Mouse (Mus musculus) testis, adult 2 months (tissue): ENCODE measurements around the gene Usp47.

Source experiments
- CTCF ChIP-seq: fragments of 200-500 bp; IDR thresholded peaks from 2 replicates; pipeline ENCODE4 v1.5.1; 2012; ENCODE audit warnings: low read depth, mild to moderate bottlenecking, inconsistent platforms, low read length, moderate library complexity; ENCODE audit not compliant: control insufficient read depth, insufficient read depth, insufficient replicate concordance
- POLR2A ChIP-seq: fragments of 200-500 bp; IDR thresholded peaks from 2 replicates; pipeline ENCODE4 v1.6.1; 2012; ENCODE audit warnings: low read depth, mild to moderate bottlenecking, inconsistent platforms, low read length, moderate library complexity; ENCODE audit not compliant: control insufficient read depth

DNA sequence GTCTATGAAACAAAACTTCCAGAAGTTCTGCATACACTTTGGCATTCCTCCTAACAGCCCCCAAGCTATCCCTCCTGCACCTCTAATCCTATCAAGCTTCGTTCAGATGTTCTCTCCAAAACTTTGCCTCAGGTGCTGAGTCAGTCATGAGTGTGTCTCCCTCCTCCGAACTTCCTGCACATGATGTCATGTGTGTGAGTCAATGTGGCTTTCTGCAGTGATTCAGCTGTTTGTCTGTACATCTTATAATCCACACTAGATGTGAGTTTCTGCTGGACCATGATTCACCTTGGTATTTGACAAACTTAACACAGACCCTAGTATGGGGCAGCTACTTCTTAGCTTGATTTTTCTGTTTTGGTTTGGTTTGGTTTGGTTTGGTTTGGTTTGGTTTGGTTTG is 46.9 kb upstream of the Usp47 start:
- no peak for TF ChIP-seq CTCF
- no peak for TF ChIP-seq POLR2A
